Mouse (Mus musculus) bone marrow, adult 2 months (tissue): ENCODE data around the gene Wdr92.

ENCODE experiments used
- CTCF ChIP-seq: fragments of 200-500 bp; IDR thresholded peaks from 2 replicates; pipeline ENCODE4 v1.5.1; 2011; ENCODE audit warnings: low read length, control low read depth; ENCODE audit not compliant: control insufficient read depth, insufficient read depth
- POLR2A ChIP-seq: fragments of 200-500 bp; IDR thresholded peaks from 2 replicates; pipeline ENCODE4 v1.6.1; 2011; ENCODE audit warnings: low read depth, mild to moderate bottlenecking, control low read depth, low read length, borderline replicate concordance; ENCODE audit not compliant: control insufficient read depth

GRCm38 (mm10) chr11:17192151-17192844 is 10.4 kb downstream of the Wdr92 start:
- TF ChIP-seq POLR2A (no peak), CTCF (peak; percentile 23; the same call in 1 of the 2 replicates)
